Mouse (Mus musculus): ENCODE data around the gene Actl10. TPM values are rescaled to one million over a fixed set of nuclear protein-coding genes. Genes with fewer than 3 reads are reported as not detected.
A peak's percentile ranks its signal among the peaks of the same experiment; 100 is the strongest.

Actl10 gene
- total RNA-seq (2014; rRNA removed; ENCODE audit: low replicate concordance) (0.23 TPM in 1 of 2 replicates, not detected in the other), polyA plus RNA-seq (2015; fragmentation: Nextera tagmentation; extraction: Ambion mirVana) (not detected in 2 replicates)

DNA sequence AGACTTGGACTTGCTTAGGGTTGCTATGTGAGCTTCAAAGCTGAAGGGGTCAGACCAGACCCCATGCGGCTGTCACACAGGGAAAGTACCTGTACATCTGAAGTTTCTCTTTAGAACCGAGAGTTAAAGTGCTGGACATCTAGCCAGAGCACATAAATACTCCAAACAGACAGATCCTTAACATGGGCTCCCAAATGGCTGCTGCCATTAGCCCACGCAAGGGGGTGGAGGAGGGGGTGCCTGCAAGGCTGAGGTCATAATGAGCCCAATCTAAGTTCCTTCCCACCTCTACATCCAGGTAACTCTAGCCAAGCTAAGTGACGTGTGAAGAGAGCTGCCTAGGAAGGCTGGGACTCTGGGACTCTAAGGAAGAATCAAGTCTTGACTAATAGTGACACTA is at the start of gene Actl10:
Gene Actl10, plus strand, starts transcription at position 301 of the 400 bp plus-strand sequence.
- Histone ChIP-seq H3K9me3 (replicated peaks; ENCODE audit: control insufficient read depth, low read length) (no peaks in the 10 kb centered on the region), H3K4me3 (ENCODE audit: low read depth, low read length) (peak within 1 kb of the TSS; percentile 34), H3K27ac (ENCODE audit: low read depth) (no peak within 1 kb of the TSS), H3K4me2 (ENCODE audit: low read depth, low read length) (peak within 1 kb of the TSS; percentile 57), H3K4me1 (ENCODE audit: control insufficient read depth, insufficient read depth) (peaks cover 20% of the 10 kb centered on the region), H3K27me3 (ENCODE audit: control insufficient read depth, insufficient read depth, low read length) (peaks cover 20% of the 10 kb centered on the region), H3K9ac (replicated peaks; ENCODE audit: low read depth, low read length) (0 out of 2 replicates have a peak within 1 kb of the TSS, but pooled peaks have one; percentile 27), H3K36me3 (replicated peaks; ENCODE audit: control insufficient read depth, insufficient read depth, low read length) (no peaks in the 10 kb centered on the region)
- TF ChIP-seq CTCF (IDR thresholded peaks at IDR 0.05; ENCODE audit: low read depth) (no peak), EP300 (IDR thresholded peaks at IDR 0.05; ENCODE audit: low read depth) (no peak)
- ATAC-seq (ENCODE audit: insufficient read depth, low read depth) (no peak), DNase-seq (ENCODE audit: low spot score) (no peak)
- 80% methylated on average over 4 of the region's 4 CpGs for WGBS

DNA sequence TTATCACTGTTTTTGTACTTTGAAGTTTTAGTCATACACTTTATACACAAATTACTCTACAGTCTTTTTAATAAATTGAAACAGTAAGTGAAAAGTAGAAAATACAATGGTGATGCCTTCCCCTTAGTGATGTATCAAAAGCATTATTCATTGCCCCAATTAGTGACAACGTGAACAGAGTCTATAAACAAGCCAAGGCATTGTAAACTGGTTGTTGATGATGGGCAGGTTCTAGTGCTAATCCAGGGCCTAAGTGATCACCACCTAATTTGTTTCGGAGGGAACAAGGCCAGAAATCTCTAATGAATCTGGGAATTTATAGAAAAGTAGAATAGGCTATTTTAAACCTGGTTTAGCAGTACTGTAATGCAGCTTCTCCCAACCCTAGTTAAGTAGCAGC is 44.5 kb upstream of the Actl10 start:
- 78% methylated on average over 2 of the region's 2 CpGs for WGBS

DNA sequence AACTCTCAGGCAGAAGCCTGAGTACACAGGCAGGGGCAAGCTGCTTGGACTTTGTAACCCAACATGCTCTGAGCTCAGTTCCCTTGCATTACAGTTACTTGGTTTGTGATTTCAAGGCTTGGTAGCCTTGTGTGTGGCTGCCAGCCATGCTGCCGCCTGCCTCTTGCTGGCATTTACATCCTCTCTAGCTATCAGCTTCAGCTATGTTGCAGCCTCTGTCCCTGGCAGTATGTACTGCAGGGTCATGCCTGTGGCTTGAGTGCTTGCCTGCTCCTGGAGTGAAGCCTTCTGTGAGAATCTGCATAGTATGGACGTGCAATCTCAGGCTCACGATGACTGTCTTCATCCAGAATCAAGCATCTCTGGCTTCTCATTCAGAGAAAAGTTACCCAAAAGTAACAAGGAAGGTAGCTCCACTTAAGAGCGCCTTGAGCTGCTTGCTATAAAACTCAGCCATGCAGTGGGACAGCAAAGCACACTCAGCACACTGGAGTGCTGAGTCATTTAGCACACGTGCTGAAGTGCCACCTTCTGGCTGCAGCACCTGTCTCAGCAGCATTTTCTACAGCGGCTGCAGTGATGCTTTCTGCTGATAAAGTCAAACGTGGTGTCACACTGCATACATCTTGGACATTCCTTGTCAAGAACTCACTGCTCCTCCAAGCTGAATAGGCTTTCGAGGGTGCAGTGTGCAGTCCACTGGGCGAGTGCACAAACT is 43.9 kb upstream of the Actl10 start:
- Histone ChIP-seq H3K36me3 (replicated peaks; ENCODE audit: control insufficient read depth, insufficient read depth, low read length) (peaks cover 37% of the 10 kb centered on the region), H3K27me3 (ENCODE audit: control insufficient read depth, insufficient read depth, low read length) (no peaks in the 10 kb centered on the region), H3K4me1 (ENCODE audit: control insufficient read depth, insufficient read depth) (no peaks in the 10 kb centered on the region), H3K27ac (ENCODE audit: low read depth) (no peak overlapping the region), H3K4me3 (ENCODE audit: low read depth, low read length) (no peak overlapping the region), H3K9me3 (replicated peaks; ENCODE audit: control insufficient read depth, low read length) (no peaks in the 10 kb centered on the region), H3K9ac (replicated peaks; ENCODE audit: low read depth, low read length) (no peak overlapping the region), H3K4me2 (ENCODE audit: low read depth, low read length) (no peak overlapping the region)
- peak; percentile 24 for DNase-seq (ENCODE audit: low spot score)
- TF ChIP-seq CTCF (IDR thresholded peaks at IDR 0.05; ENCODE audit: low read depth), result peak; percentile 27; the same call in 1 of the 2 replicates
- TF ChIP-seq EP300 (IDR thresholded peaks at IDR 0.05; ENCODE audit: low read depth), result no peak
- 54% methylated on average over 9 of the region's 9 CpGs for WGBS
- ATAC-seq (ENCODE audit: insufficient read depth, low read depth), result no peak

More for the DNA sequence above, 44.5 kb upstream of the Actl10 start:
- H3K4me3 ChIP-seq (ENCODE audit: low read depth, low read length), result no peak overlapping the region
- no peak overlapping the region for H3K27ac ChIP-seq (ENCODE audit: low read depth)
- DNase-seq (ENCODE audit: low spot score) (no peak), ATAC-seq (ENCODE audit: insufficient read depth, low read depth) (no peak)
- H3K36me3 ChIP-seq (replicated peaks; ENCODE audit: control insufficient read depth, insufficient read depth, low read length), result peaks cover 38% of the 10 kb centered on the region
- H3K27me3 ChIP-seq (ENCODE audit: control insufficient read depth, insufficient read depth, low read length), result no peaks in the 10 kb centered on the region
- no peak overlapping the region for H3K9ac ChIP-seq (replicated peaks; ENCODE audit: low read depth, low read length)
- H3K4me2 ChIP-seq (ENCODE audit: low read depth, low read length), result no peak overlapping the region
- no peaks in the 10 kb centered on the region for H3K9me3 ChIP-seq (replicated peaks; ENCODE audit: control insufficient read depth, low read length)
- no peaks in the 10 kb centered on the region for H3K4me1 ChIP-seq (ENCODE audit: control insufficient read depth, insufficient read depth)
- TF ChIP-seq CTCF (IDR thresholded peaks at IDR 0.05; ENCODE audit: low read depth), result no peak
- no peak for TF ChIP-seq EP300 (IDR thresholded peaks at IDR 0.05; ENCODE audit: low read depth)

DNA sequence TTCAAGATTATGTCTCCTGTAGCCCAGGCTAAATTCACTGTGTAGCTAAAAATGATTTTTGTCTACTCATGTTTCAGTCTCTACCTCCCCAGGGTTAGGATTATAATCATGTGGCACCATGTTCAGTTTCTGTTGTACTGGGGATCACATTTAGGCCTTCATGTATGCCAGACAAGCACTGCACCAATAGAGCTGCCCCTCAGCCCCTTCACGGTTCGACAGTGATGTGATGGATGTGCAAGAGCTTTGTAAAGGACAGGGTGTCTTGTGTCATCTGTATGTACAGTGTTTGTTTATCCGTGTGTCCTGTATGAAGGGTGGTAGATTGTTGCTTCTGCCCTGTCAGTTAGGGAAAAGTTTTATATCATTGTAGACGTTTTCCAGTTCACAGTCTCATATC is 43.1 kb upstream of the Actl10 start:
- ATAC-seq (ENCODE audit: insufficient read depth, low read depth), result no peak
- H3K9me3 ChIP-seq (replicated peaks; ENCODE audit: control insufficient read depth, low read length), result no peaks in the 10 kb centered on the region

DNA sequence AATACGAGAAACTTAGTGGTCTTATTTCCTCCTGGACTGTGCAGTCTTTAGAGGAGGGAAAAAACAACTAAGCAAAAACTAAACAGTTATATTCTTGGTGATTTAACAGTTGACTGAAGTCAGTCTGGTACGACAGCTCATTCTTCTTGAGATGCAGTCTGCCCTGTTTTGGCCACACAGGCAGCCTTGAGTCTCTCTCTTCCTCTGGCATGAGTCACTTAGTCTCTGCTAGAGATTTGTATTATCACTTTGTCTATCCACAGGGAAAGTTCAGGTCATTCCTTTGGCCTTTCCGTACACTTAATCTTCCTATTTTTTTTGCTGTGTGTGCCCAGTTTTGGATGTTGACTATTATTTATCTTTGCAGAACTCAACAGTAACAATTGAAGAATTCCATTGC is 41.4 kb upstream of the Actl10 start:
- H3K27ac ChIP-seq (ENCODE audit: low read depth), result no peak overlapping the region
- 86% methylated on average over 3 of the region's 3 CpGs for WGBS
- H3K27me3 ChIP-seq (ENCODE audit: control insufficient read depth, insufficient read depth, low read length), result no peaks in the 10 kb centered on the region
- no peak for ATAC-seq (ENCODE audit: insufficient read depth, low read depth)
- TF ChIP-seq EP300 (IDR thresholded peaks at IDR 0.05; ENCODE audit: low read depth) (no peak), CTCF (IDR thresholded peaks at IDR 0.05; ENCODE audit: low read depth) (no peak)
- no peaks in the 10 kb centered on the region for H3K4me1 ChIP-seq (ENCODE audit: control insufficient read depth, insufficient read depth)
- no peak overlapping the region for H3K4me2 ChIP-seq (ENCODE audit: low read depth, low read length)
- H3K4me3 ChIP-seq (ENCODE audit: low read depth, low read length), result no peak overlapping the region
- H3K9me3 ChIP-seq (replicated peaks; ENCODE audit: control insufficient read depth, low read length), result no peaks in the 10 kb centered on the region
- no peak for DNase-seq (ENCODE audit: low spot score)
- no peak overlapping the region for H3K9ac ChIP-seq (replicated peaks; ENCODE audit: low read depth, low read length)
- peaks cover 28% of the 10 kb centered on the region for H3K36me3 ChIP-seq (replicated peaks; ENCODE audit: control insufficient read depth, insufficient read depth, low read length)

More for the DNA sequence above, 43.1 kb upstream of the Actl10 start:
- no peaks in the 10 kb centered on the region for H3K4me1 ChIP-seq (ENCODE audit: control insufficient read depth, insufficient read depth)
- DNase-seq (ENCODE audit: low spot score), result no peak
- no peak overlapping the region for H3K4me2 ChIP-seq (ENCODE audit: low read depth, low read length)
- H3K4me3 ChIP-seq (ENCODE audit: low read depth, low read length), result no peak overlapping the region
- no peak for TF ChIP-seq CTCF (IDR thresholded peaks at IDR 0.05; ENCODE audit: low read depth)
- no peak for TF ChIP-seq EP300 (IDR thresholded peaks at IDR 0.05; ENCODE audit: low read depth)
- no peak overlapping the region for H3K9ac ChIP-seq (replicated peaks; ENCODE audit: low read depth, low read length)
- H3K36me3 ChIP-seq (replicated peaks; ENCODE audit: control insufficient read depth, insufficient read depth, low read length), result peaks cover 37% of the 10 kb centered on the region
- H3K27me3 ChIP-seq (ENCODE audit: control insufficient read depth, insufficient read depth, low read length), result no peaks in the 10 kb centered on the region
- H3K27ac ChIP-seq (ENCODE audit: low read depth), result no peak overlapping the region
- WGBS, result 90% methylated on average over 4 of the region's 4 CpGs
